Mouse (Mus musculus): ENCODE measurements around the gene Cln6.
"Not testable (repeated sequence)": the region's sequence is repeated elsewhere in the genome, so short reads cannot be mapped to it uniquely, and the experiment has no call there.

The Cln6 gene

GRCm38 (mm10) chr9:62834906-62835305 lies 3.7 kb upstream of the Cln6 start:
- DNase-seq: no peak

- DNase-seq: no peak
These were observed 2.7 kb upstream of the Cln6 start for GRCm38 (mm10) chr9:62835705-62836446.

GRCm38 (mm10) chr9:62837611-62838010 lies 974 bp upstream of the Cln6 start:
- peak; percentile 44 for DNase-seq

GRCm38 (mm10) chr9:62838146-62838505 lies 459 bp upstream of the Cln6 start:
- no peak for DNase-seq

- DNase-seq: peak; percentile 56
These were observed 686 bp downstream of the Cln6 start for GRCm38 (mm10) chr9:62839172-62839770.

GRCm38 (mm10) chr9:62843356-62844024 lies 4.9 kb downstream of the Cln6 start:
- no peak for DNase-seq

- no peak for DNase-seq
These were observed 5.9 kb downstream of the Cln6 start for GRCm38 (mm10) chr9:62844461-62844860.

GRCm38 (mm10) chr9:62847694-62848093 lies 9.1 kb downstream of the Cln6 start:
- peak; percentile 76 for DNase-seq

GRCm38 (mm10) chr9:62848641-62849040 lies 10.1 kb downstream of the Cln6 start:
- DNase-seq: no peak

GRCm38 (mm10) chr9:62851571-62851970 lies 13.0 kb downstream of the Cln6 start:
- DNase-seq: no peak

GRCm38 (mm10) chr9:62854483-62854882 lies 15.9 kb downstream of the Cln6 start:
- DNase-seq: no peak

GRCm38 (mm10) chr9:62857216-62857615 lies 18.6 kb downstream of the Cln6 start:
- DNase-seq: no peak

GRCm38 (mm10) chr9:62857719-62858261 lies 19.2 kb downstream of the Cln6 start, which contains the start of gene Calml4:
TSS of gene Calml4 (plus strand) at chr9:62858080.
- no peak for DNase-seq

- no peak for DNase-seq
These were observed 19.9 kb downstream of the Cln6 start for GRCm38 (mm10) chr9:62858266-62859019.

GRCm38 (mm10) chr9:62860102-62860501 lies 21.5 kb downstream of the Cln6 start:
- not testable (repeated sequence) for DNase-seq

- DNase-seq: no peak
These were observed 22.3 kb downstream of the Cln6 start for GRCm38 (mm10) chr9:62860866-62861265.

- DNase-seq: not testable (repeated sequence)
These were observed 30.7 kb downstream of the Cln6 start for GRCm38 (mm10) chr9:62869236-62869635.

- no peak for DNase-seq
These were observed 32.1 kb downstream of the Cln6 start for GRCm38 (mm10) chr9:62870728-62871127.

- DNase-seq: no peak
These were observed 38.5 kb downstream of the Cln6 start for GRCm38 (mm10) chr9:62876966-62877616.

GRCm38 (mm10) chr9:62877825-62878224 lies 39.2 kb downstream of the Cln6 start:
- DNase-seq: no peak

GRCm38 (mm10) chr9:62881871-62882270 lies 43.3 kb downstream of the Cln6 start:
- DNase-seq: peak; percentile 42

- DNase-seq: no peak
These were observed 55.9 kb downstream of the Cln6 start for GRCm38 (mm10) chr9:62894486-62894885.
